Mouse (Mus musculus): ENCODE measurements around the gene Prr23a2.

Gene Prr23a2

DNA sequence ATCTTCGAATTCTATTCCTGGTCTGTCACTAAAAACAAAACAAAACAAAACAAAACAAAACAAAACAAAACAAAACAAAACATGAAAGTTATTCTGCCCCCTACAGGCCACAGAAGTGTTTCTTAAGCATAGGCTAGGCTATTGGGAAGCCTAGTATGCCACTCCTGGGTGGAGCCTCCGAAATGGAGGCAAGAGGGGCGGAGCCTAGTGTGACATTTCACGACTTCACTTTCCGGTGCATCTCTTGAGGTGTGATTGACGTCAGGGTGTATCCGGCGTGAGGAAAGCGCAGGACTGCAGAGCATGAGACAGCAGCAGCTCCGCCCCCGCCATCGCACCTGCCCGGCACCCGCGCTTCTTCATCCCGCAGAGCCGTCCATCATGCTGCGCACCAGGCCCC is at the start of gene Prr23a2:
Gene Prr23a2 (plus strand): TSS at position 285 of the 400 bp plus-strand sequence.
- no peak for DNase-seq (ENCODE audit: low spot score)

DNA sequence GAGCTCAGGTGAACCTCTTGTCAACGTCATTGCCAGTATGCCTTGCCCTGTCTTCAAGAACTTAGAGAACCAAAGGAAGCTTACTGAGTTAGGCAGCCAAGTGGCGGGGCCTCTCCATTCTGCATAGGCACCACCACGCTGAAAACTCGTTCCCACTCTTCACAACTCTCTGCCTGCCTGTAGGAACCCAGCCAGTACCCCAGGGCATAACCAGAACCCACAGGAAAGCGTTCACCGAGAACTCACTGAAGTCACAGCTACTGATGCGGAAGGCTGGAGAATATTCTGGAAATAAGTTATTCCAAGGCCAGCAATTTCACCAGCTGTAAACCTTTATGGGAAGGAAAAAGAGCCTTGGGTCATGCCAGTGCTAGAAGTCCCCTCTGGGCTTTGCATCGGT is 48.7 kb upstream of the Prr23a2 start:
- DNase-seq (ENCODE audit: low spot score): no peak

DNA sequence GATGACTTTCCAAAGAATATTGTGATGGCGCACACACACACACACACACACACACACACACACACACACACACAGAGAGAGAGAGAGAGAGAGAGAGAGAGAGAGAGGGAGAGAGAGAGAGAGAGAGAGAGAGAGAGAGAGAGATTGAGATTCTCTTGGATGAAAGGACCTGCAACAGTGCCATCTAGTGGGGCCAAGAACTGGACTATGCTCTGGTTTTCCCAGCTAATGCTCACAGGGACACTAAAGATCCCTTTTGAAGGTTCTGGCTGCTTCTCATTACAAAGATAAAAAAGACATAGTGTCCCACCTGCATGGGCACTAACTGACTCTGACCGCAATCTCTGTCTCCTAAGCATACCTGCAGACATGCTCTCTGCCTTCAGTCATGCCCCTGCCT is 46.8 kb upstream of the Prr23a2 start:
- peak; percentile 16 for DNase-seq (ENCODE audit: low spot score)

DNA sequence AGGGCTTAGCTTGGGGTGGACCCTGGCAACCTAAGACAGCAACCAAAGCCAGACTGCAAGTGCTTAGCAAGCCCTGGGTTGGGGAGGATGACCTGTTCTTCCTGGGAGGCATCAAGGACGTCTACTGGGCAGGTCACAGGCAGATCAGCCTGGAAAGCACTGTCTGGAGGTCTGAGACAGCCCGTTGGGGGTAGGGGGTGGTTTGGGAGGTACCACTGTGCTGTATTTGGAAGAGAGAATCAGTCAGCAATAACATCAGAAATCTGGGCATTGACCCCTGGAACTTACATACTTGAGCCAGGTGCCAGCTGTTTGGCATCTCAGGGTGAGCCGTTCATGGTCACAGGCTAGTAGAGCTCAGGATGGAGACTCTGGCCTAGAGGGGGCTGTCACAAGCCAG is 40.2 kb upstream of the Prr23a2 start:
- DNase-seq (ENCODE audit: low spot score): no peak

DNA sequence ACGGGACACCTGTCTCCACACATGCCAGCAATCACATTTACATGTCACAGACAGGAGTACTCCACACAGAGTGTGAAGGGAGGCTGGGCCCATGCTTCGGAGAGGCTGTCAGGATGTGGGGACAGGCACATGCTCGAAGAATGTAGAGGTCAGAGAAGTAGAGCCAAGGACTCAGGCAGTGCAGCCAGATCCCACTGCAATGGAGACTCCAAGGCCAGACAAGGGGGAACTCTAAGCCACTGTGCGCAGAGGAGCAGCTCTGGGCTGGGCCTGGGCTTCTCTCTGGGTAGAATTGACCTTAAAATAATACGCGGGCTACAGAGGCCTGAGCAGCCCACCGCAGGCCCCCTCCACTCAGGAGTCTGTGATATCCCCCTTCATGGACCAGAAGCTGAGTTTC is 38.7 kb upstream of the Prr23a2 start:
- DNase-seq (ENCODE audit: low spot score): no peak

DNA sequence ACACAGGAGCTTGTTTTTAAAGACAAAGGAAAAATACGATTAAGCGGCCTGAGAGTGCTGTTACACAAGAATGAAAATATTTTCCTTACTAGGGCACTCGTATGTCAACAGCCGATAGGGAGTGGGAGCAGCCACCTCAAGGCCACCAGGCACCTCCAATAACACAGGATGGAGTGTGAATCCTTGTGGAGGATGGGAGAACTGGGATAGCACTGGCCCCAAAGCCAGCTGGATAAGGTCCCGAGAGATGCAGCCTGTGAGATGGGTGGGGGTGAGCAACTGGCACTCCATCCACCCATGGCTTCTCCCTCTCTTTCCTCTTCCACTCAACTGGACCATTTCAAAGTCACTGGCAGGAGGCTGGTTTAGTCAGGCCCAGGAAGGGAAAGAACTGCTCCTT is 37.3 kb upstream of the Prr23a2 start:
- no peak for DNase-seq (ENCODE audit: low spot score)

DNA sequence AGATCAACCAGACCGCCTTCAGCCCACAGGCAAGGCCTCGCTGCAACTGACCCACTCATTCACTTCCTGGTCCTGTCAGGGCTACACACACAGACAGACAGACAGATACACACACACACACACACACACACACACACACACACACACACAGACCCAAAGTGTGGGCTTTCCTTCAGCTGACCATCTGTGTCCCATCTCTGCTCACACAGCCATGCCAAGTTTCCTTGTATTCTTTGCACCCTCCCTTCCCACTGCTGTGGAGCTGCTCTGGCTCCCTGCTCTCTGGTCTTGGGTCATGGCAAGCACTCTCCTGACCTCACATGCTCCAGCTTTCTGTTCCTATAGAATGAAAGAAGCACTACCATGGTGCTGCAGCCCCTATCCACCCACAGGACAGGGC is 36.8 kb upstream of the Prr23a2 start:
- no peak for DNase-seq (ENCODE audit: low spot score)

DNA sequence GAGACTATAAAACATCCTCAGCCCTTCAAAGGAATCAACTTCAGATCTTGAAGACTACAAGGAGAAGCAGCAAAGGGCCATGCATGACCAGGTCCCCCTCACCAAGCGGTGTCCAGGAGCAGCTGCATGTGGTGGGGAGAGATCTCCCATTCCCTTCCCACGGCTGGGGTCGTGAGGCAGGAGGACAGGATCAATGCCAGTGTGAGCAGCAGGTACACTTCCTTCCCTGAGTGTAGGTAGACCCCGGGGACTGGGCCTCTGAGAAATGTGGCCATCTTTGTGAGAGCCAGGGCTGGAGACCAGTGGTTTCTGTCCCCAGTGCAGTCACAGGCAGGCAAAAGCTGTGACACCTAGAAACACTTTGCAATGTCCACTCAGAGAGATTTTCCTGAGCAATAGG is 35.8 kb upstream of the Prr23a2 start:
- no peak for DNase-seq (ENCODE audit: low spot score)

DNA sequence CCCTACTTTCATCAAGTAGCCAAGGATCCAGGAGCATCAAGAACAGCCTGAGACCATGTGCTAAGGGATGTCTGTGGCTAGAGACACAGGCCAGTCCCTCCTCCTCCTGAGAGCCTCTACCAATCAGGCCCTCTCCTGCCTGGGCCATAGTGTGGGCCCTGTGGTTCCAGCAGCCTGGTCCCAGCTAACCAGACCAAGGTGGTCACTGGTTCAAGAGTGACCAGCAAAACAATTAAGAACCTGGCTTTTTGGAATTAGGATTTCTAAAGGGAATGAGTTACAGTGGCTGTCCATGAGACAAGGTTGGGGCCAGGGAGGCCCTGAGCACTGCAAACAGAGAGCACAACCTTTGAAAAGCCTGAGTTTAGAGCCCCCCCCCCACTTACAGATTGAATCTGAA is 35.2 kb upstream of the Prr23a2 start:
- DNase-seq (ENCODE audit: low spot score): no peak

DNA sequence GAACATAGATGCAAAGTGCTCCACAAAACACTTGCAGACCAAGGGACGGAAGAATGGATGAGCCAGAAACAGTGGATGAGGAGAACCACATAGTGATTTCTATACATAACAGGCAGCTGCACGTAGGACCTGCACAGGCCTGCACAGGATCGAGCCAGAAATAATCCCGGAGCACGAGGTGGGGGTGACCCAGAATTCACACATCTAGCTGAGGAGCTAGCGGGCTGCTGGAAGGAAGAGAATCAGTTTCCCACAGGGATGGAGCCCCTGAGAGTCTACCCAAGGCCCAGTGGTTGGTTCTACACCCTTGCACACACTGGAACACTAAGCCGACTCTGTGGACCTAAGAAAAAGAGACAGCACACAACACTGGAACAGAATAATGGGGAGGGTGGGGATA is 32.5 kb upstream of the Prr23a2 start:
- no peak for DNase-seq (ENCODE audit: low spot score)

DNA sequence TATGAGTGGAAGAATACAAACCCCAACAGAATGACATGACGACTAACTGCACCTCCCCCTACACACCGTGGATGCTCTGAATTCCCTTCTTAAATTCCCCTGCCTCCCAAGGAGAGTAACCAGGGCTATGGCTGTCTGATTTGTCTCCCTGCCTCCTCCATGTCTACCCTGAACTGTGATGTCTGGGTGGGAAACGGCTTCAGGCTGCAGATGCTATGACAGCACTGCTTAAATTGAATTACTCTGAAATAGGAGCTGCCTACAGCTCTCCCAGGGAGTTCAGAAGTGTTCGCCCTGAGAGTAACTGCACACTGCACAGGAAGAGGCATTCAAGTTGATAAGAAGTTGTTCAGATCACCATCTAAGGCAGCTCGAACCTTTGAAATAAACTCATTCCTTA is 26.8 kb upstream of the Prr23a2 start:
- no peak for DNase-seq (ENCODE audit: low spot score)

DNA sequence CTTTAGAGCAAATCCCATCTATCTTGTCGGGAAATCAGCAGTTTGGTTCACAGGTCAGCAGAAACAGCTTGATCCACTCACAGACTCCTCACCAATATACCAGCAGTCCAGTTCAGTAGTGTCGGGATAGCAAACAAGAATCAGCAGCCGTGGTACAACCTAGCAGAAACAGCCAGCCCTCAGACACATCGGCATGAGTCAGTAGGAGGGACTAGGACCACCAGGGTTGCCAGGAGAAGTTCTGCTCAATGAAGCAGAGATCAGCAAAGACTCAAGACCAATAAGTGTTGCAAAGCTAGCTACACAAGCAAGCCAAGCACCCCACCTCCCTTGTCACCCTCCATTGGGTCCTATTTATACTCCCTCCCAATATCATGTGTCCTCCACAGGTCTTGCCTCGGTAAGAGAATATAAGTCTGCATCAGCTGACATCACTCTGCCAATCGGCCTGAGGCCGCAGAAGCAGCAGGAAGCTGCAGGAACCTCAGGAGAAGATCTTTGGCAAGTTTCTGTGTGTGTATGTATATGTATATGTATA is 18.7 kb upstream of the Prr23a2 start:
- DNase-seq (ENCODE audit: low spot score): no peak

DNA sequence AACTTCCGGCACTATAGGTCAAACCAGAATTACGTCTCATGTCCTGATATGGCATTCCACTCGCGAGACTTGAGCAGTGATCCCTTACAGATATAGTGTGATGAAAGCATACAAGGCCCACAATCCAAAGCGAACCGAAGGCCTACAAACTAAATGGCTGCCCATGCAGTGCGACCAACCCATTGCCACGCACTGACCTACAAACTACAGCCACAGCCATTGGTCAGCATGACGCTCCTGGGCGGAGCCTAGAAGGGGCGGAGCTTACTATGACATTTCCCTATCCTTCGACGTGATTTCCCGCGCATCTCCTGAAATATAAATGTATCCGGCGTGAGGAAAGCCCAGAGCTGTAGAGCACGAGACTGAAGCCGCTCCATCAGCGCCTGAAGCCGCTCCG is 14.2 kb upstream of the Prr23a2 start, which contains the start of gene Prr23a1:
Gene Prr23a1 (plus strand): TSS at position 387 of the 400 bp plus-strand sequence.
- DNase-seq (ENCODE audit: low spot score): no peak

DNA sequence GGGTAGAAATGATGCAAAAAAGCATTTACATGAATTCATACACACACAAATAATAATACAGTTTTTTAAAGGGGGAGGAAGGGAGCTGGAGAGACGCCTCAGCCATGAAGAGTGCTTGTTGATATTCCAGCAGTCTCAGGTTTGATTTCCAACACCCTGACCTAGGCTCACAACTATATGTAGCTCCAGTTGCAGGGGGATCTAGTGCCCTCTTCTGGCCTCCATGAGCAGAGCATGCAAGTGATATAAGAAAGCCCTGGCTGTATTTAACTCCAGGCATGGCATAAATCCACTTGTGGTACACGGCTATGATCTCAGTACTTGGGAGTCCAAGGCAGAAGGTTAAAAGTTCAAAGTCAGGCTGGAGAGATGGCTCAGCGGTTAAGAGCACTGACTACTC is 7.2 kb downstream of the Prr23a2 start:
- peak; percentile 7 for DNase-seq (ENCODE audit: low spot score)

DNA sequence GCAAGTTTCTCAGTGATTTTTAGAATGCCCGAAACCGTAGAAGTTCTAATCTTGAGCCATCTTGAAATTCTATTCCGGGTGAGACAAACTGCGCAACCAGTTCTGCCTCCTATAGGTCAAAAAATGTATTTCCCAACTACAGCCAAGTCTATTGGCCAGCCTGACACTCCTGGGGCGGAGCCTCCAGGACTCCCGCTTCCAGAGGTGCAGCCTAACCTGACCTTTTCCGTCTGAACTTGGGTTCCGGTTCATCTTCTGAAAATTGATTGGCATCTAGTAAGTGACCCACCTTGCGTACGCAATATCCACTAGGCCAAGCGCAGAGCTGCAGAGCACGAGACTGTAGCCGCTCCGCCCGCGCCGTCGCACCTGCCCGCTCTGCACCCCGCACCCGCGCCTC is 8.3 kb downstream of the Prr23a2 start, which contains the start of gene Prr23a3:
Gene Prr23a3 (plus strand): TSS at position 197 of the 400 bp plus-strand sequence.
- peak; percentile 10 for DNase-seq (ENCODE audit: low spot score)

DNA sequence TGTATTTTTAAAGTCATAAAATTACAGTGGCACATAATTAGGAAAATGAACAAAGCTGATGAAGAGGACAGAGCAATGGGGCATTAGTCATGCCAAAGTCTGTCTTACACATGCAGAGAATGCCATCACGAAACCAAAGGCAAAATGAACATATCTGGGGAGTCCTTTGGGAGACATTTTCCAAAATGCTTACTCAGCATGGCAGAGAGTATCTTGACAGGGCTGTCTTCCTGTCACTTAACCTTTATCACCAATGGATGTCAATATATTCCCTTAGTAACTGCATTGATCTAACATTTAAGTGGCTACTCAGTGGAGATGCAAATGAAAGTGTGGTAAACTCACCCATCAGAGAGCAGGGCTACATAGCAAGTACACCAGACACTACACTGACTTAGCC is 45.2 kb downstream of the Prr23a2 start:
- no peak for DNase-seq (ENCODE audit: low spot score)

DNA sequence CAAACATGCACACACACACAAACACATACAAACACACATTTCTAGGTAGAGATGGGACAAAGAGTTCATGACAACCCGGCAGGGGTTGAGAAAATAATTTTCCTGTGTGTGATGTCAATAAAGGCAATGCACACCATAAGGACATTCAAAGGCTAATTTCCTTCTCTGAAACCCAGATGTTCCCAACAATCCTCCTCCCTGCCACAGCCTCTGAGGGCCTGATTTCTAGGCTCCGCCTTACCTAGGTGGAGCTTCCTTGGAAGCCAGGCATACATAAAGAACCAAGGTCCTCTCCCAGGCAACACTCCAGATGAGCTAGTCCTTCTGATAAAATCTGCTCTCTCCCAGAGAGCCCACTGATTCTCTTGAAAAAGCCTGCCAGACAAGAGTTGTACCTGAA is 46.5 kb downstream of the Prr23a2 start, which contains the start of gene 7420426K07Rik:
Gene 7420426K07Rik (plus strand): TSS at position 301 of the 400 bp plus-strand sequence.
- DNase-seq (ENCODE audit: low spot score): no peak

Data from yolk sac, embryonic 10.5 days (tissue).